Comparison of ENCODE assay signal across 8 mouse cellular contexts in genomic region chr3:28262371-28263001, GRCm38 (mm10). TPM values are rescaled to one million over a fixed set of nuclear protein-coding genes. Genes with fewer than 3 reads are reported as not detected.
DNase-seq lines count a peak whose midpoint lies in the region; ATAC-seq and TF ChIP-seq lines count a peak whose summit lies in the region.

No protein-coding gene starts in this region.

- no peaks in the 10 kb centered on the region for H3K36me3 ChIP-seq in erythroblast, embryonic 14.5 days (ENCODE audit: control insufficient read depth)
- H3K36me3 ChIP-seq in embryonic facial prominence, embryonic 11.5 days (replicated peaks; ENCODE audit: control insufficient read depth, insufficient read depth, low read depth, low read length) = no peaks in the 10 kb centered on the region
- H3K36me3 ChIP-seq in kidney, embryonic 15.5 days = no peaks in the 10 kb centered on the region
- H3K36me3 ChIP-seq in liver, adult 2 months (ENCODE audit: control insufficient read depth, insufficient read depth, low read length) = no peaks in the 10 kb centered on the region
- H3K36me3 ChIP-seq in midbrain, postnatal 0 days (ENCODE audit: insufficient read depth, low read length) = no peaks in the 10 kb centered on the region
- no peaks in the 10 kb centered on the region for H3K36me3 ChIP-seq in stomach, embryonic 16.5 days (ENCODE audit: control insufficient read depth, insufficient read depth, low read length)

- H3K4me3 ChIP-seq in erythroblast, embryonic 14.5 days (replicated peaks) = peak overlapping the region; percentile 63
- peak overlapping the region; percentile 74 for H3K4me3 ChIP-seq in embryonic facial prominence, embryonic 11.5 days (ENCODE audit: low read depth, low read length)
- peak overlapping the region; percentile 72 for H3K4me3 ChIP-seq in kidney, embryonic 15.5 days (replicated peaks)
- H3K4me3 ChIP-seq in liver, adult 2 months (ENCODE audit: insufficient read depth, low read depth, low read length) = peak overlapping the region; percentile 95
- H3K4me3 ChIP-seq in midbrain, postnatal 0 days (ENCODE audit: low read depth, low read length) = peak overlapping the region; percentile 94
- H3K4me3 ChIP-seq in stomach, embryonic 16.5 days (replicated peaks; ENCODE audit: low read length) = peak overlapping the region; percentile 78

- no peak overlapping the region for H3K27ac ChIP-seq in embryonic facial prominence, embryonic 11.5 days (replicated peaks; ENCODE audit: low read depth, low read length)
- peak overlapping the region; percentile 23; the same call in 1 of the 2 replicates for H3K27ac ChIP-seq in kidney, embryonic 15.5 days
- no peak overlapping the region for H3K27ac ChIP-seq in liver, adult 2 months (replicated peaks; ENCODE audit: insufficient read depth, low read depth, low read length)
- peak overlapping the region; percentile 97 for H3K27ac ChIP-seq in midbrain, postnatal 0 days (ENCODE audit: low read depth, low read length)
- peak overlapping the region; percentile 78 for H3K27ac ChIP-seq in stomach, embryonic 16.5 days (ENCODE audit: low read length)

- H3K9me3 ChIP-seq in erythroblast, embryonic 14.5 days (ENCODE audit: control insufficient read depth, low read length) = no peaks in the 10 kb centered on the region
- no peaks in the 10 kb centered on the region for H3K9me3 ChIP-seq in embryonic facial prominence, embryonic 11.5 days (replicated peaks; ENCODE audit: control insufficient read depth, low read length)
- no peaks in the 10 kb centered on the region for H3K9me3 ChIP-seq in kidney, embryonic 15.5 days (replicated peaks)
- H3K9me3 ChIP-seq in midbrain, postnatal 0 days (ENCODE audit: low read length) = no peaks in the 10 kb centered on the region
- no peaks in the 10 kb centered on the region for H3K9me3 ChIP-seq in stomach, embryonic 16.5 days (replicated peaks; ENCODE audit: control insufficient read depth, low read length)

- peak; percentile 59 for DNase-seq in embryonic facial prominence, embryonic 11.5 days (ENCODE audit: low spot score)
- DNase-seq in heart, adult 8-10 months (ENCODE audit: low spot score) = peak; percentile 40
- DNase-seq in liver, adult 2 months (ENCODE audit: extremely low read depth, low read depth, low spot score) = peak; percentile 56
- DNase-seq in midbrain, postnatal 0 days (ENCODE audit: low spot score) = peak; percentile 71

- ATAC-seq in erythroblast, adult 5-6 weeks (replicated peaks; ENCODE audit: low FRiP score, poor library complexity, severe bottlenecking) = no peak
- peak; percentile 57 for ATAC-seq in embryonic facial prominence, embryonic 11.5 days (replicated peaks; ENCODE audit: insufficient number of reproducible peaks, low FRiP score, low TSS enrichment, low read depth)
- ATAC-seq in kidney, embryonic 15.5 days (replicated peaks; ENCODE audit: low FRiP score) = peak; percentile 63
- peak; percentile 65 for ATAC-seq in midbrain, postnatal 0 days (ENCODE audit: low FRiP score)
- peak; percentile 85 for ATAC-seq in stomach, embryonic 16.5 days (ENCODE audit: insufficient read depth, low FRiP score)

- H3K27me3 ChIP-seq in erythroblast, embryonic 14.5 days (ENCODE audit: control insufficient read depth) = peaks cover 47% of the 10 kb centered on the region
- H3K27me3 ChIP-seq in embryonic facial prominence, embryonic 11.5 days (ENCODE audit: control insufficient read depth, insufficient read depth, low read length) = 0 out of 2 replicates have a peak, but pooled peaks cover 2% of the 10 kb centered on the region
- peaks cover 5% of the 10 kb centered on the region for H3K27me3 ChIP-seq in kidney, embryonic 15.5 days
- no peaks in the 10 kb centered on the region for H3K27me3 ChIP-seq in liver, adult 2 months (ENCODE audit: control insufficient read depth, insufficient read depth, low read length)
- H3K27me3 ChIP-seq in midbrain, postnatal 0 days (ENCODE audit: insufficient read depth, low read length) = no peaks in the 10 kb centered on the region
- no peaks in the 10 kb centered on the region for H3K27me3 ChIP-seq in stomach, embryonic 16.5 days (ENCODE audit: control insufficient read depth, insufficient read depth, low read length)

- peak overlapping the region; percentile 66 for H3K9ac ChIP-seq in embryonic facial prominence, embryonic 11.5 days (replicated peaks; ENCODE audit: low read length)
- H3K9ac ChIP-seq in kidney, embryonic 15.5 days = peak overlapping the region; percentile 29
- H3K9ac ChIP-seq in liver, adult 2 months (ENCODE audit: low read depth, low read length) = peak overlapping the region; percentile 7
- peak overlapping the region; percentile 98 for H3K9ac ChIP-seq in midbrain, postnatal 0 days (replicated peaks; ENCODE audit: low read length, poor library complexity, severe bottlenecking)
- H3K9ac ChIP-seq in stomach, embryonic 16.5 days (ENCODE audit: low read length) = peak overlapping the region; percentile 87

- no peaks in the 10 kb centered on the region for H3K79me2 ChIP-seq in liver, adult 2 months (ENCODE audit: control insufficient read depth, insufficient read depth, low read length)

- TF ChIP-seq POLR2A in liver, adult 2 months (IDR thresholded peaks at IDR 0.05; ENCODE audit: extremely low read depth, insufficient read depth, low read length) = no peak

- 1% methylated on average over 33 of the region's 33 CpGs for WGBS in embryonic facial prominence, embryonic 11.5 days
- WGBS in kidney, embryonic 15.5 days = under 1% methylated on average over 33 of the region's 33 CpGs
- 3% methylated on average over 33 of the region's 33 CpGs for WGBS in liver, adult 2 months
- WGBS in midbrain, postnatal 0 days = under 1% methylated on average over 33 of the region's 33 CpGs
- under 1% methylated on average over 33 of the region's 33 CpGs for WGBS in stomach, embryonic 16.5 days

- TF ChIP-seq CTCF in liver, adult 2 months (IDR thresholded peaks at IDR 0.05; ENCODE audit: low read depth, low read length) = no peak
- no peak for TF ChIP-seq CTCF in midbrain, postnatal 0 days (IDR thresholded peaks at IDR 0.05)

- H3K4me2 ChIP-seq in embryonic facial prominence, embryonic 11.5 days (ENCODE audit: low read depth, low read length) = peak overlapping the region; percentile 90
- peak overlapping the region; percentile 94 for H3K4me2 ChIP-seq in kidney, embryonic 15.5 days
- H3K4me2 ChIP-seq in midbrain, postnatal 0 days (ENCODE audit: low read depth, low read length, poor library complexity, severe bottlenecking) = peak overlapping the region; percentile 65
- peak overlapping the region; percentile 88 for H3K4me2 ChIP-seq in stomach, embryonic 16.5 days (ENCODE audit: low read depth, low read length)

- H3K4me1 ChIP-seq in erythroblast, embryonic 14.5 days (ENCODE audit: control insufficient read depth) = peaks cover 20% of the 10 kb centered on the region
- no peaks in the 10 kb centered on the region for H3K4me1 ChIP-seq in embryonic facial prominence, embryonic 11.5 days (ENCODE audit: control insufficient read depth, insufficient read depth, low read length)
- H3K4me1 ChIP-seq in kidney, embryonic 15.5 days = peaks cover 35% of the 10 kb centered on the region
- H3K4me1 ChIP-seq in liver, adult 2 months (ENCODE audit: control insufficient read depth, insufficient read depth, low read length) = peaks cover 3% of the 10 kb centered on the region
- no peaks in the 10 kb centered on the region; the same call in 1 of the 2 replicates for H3K4me1 ChIP-seq in midbrain, postnatal 0 days (ENCODE audit: insufficient read depth, low read length)
- H3K4me1 ChIP-seq in stomach, embryonic 16.5 days (ENCODE audit: control insufficient read depth, insufficient read depth, low read length) = peaks cover 9% of the 10 kb centered on the region; the same call in 1 of the 2 replicates

RNA-seq across cellular contexts. Expression of gene Tnik, which starts 0.5 kb away (rescaled TPM):
- 0.07 TPM in 1 of 2 replicates, not detected in the other for polyA plus RNA-seq in erythroblast, embryonic 14.5 days (2012)
- 0.19 and 3.6 TPM in 2 replicates for total RNA-seq in erythroblast, adult 5-6 weeks (2015; ENCODE audit: low replicate concordance)
- 2.2 and 2.5 TPM in 2 replicates for total RNA-seq in erythroblast, adult 5-6 weeks (2017; ENCODE audit: low replicate concordance)
- 14.0 and 15.9 TPM in 2 replicates for polyA plus RNA-seq in embryonic facial prominence, embryonic 11.5 days (2014; fragmentation: Nextera tagmentation; extraction: Ambion mirVana)
- 10 to 100 TPM; 16.8 to 28.7 (median 22.4) TPM for total RNA-seq in heart, adult 8-10 months (2022)
- 3.1 and 4.3 TPM in 2 replicates for polyA plus RNA-seq in kidney, embryonic 15.5 days (2015; fragmentation: Nextera tagmentation; extraction: Ambion mirVana)
- 2.8 and 3.0 TPM in 2 replicates for total RNA-seq in liver, adult 2 months (2014; rRNA removed)
- 0.22 and 1.2 TPM in 2 replicates for polyA plus RNA-seq in liver, adult 2 months (2012; rRNA removed)
- total RNA-seq in midbrain, postnatal 0 days (2014; rRNA removed) = 118 and 143 TPM in 2 replicates
- 51.1 and 58.2 TPM in 2 replicates for polyA plus RNA-seq in midbrain, postnatal 0 days (2015; fragmentation: Nextera tagmentation; extraction: Ambion mirVana)
- 12.9 and 16.9 TPM in 2 replicates for polyA plus RNA-seq in stomach, embryonic 16.5 days (2015; fragmentation: Nextera tagmentation; extraction: Ambion mirVana)

Comparison
In these comparisons a context has a peak if more than half of its experiments do, and no peak if none do; other contexts are left out.
1. H3K27ac ChIP-seq: peak in kidney, embryonic 15.5 days (single experiment), midbrain, postnatal 0 days (single experiment) and stomach, embryonic 16.5 days (single experiment); none in embryonic facial prominence, embryonic 11.5 days (single experiment) and liver, adult 2 months (single experiment).
2. H3K9ac ChIP-seq: peak in every context shown above with its lines; median percentile 98 in midbrain, postnatal 0 days; 87 in stomach, embryonic 16.5 days; 66 in embryonic facial prominence, embryonic 11.5 days; 29 in kidney, embryonic 15.5 days; 7 in liver, adult 2 months.
3. Peak in every context shown above with its lines, with median percentiles within 50 percentile points of each other: H3K4me3 ChIP-seq, DNase-seq and H3K4me2 ChIP-seq.